Mouse (Mus musculus) CH12.LX (cell line): ENCODE results near the gene Rpl24. TPM values are rescaled to one million over a fixed set of nuclear protein-coding genes. Genes with fewer than 3 reads are reported as not detected.

ENCODE experiments used
- DNase-seq: peaks from one replicate; pipeline ENCODE4 v3.0.0-alpha.2; 2013; ENCODE audit errors: extremely low read depth
- H3K27ac ChIP-seq: 2 replicates; pipeline ENCODE4 v1.5.1; 2012; ENCODE audit warnings: low read depth, mild to moderate bottlenecking, control low read depth, moderate library complexity; ENCODE audit not compliant: insufficient read depth
- H3K27me3 ChIP-seq: replicated peaks from 2 replicates; pipeline ENCODE3; 2012; ENCODE audit warnings: inconsistent platforms
- H3K36me3 ChIP-seq, 2 experiments: replicated peaks in 1 of 2; 2 replicates each; pipeline versions ENCODE3 to v1.6.1; 2012; ENCODE audit warnings: inconsistent platforms in 1 of 2, low read length in 1 of 2, mild to moderate bottlenecking in 1 of 2, mixed read lengths in 1 of 2, moderate library complexity in 1 of 2; ENCODE audit not compliant: control insufficient read depth in 1 of 2, insufficient read depth in 1 of 2
- H3K4me1 ChIP-seq, 2 experiments: 2 replicates each; pipeline ENCODE4 v1.6.1; 2012; ENCODE audit warnings: inconsistent platforms in 1 of 2, moderate library complexity in 1 of 2; ENCODE audit not compliant: insufficient read depth in 2 of 2, control insufficient read depth in 1 of 2
- H3K4me2 ChIP-seq: 2 replicates; pipeline ENCODE4 v1.6.1; 2012; ENCODE audit warnings: low read depth, mild to moderate bottlenecking, control low read depth; ENCODE audit not compliant: poor library complexity, insufficient read depth, severe bottlenecking
- H3K4me3 ChIP-seq, 3 experiments: fragments of 150-350 bp in 1 of 3; sonication (generic) in 1 of 3; replicated peaks in 1 of 3; 2 replicates each; pipeline versions ENCODE3 to v1.5.1; 2011 to 2012; ENCODE audit warnings: low read depth in 2 of 3, low read length in 2 of 3, mild to moderate bottlenecking in 2 of 3, moderate library complexity in 2 of 3, control low read depth in 1 of 3, improper control_type of control experiment in 1 of 3, inconsistent platforms in 1 of 3, mixed read lengths in 1 of 3; ENCODE audit not compliant: poor library complexity in 1 of 3
- H3K79me2 ChIP-seq: replicated peaks from 2 replicates; pipeline ENCODE4 v1.6.1; 2012; ENCODE audit warnings: mild to moderate bottlenecking, moderate library complexity; ENCODE audit not compliant: control insufficient read depth, poor library complexity, insufficient read depth, severe bottlenecking; ENCODE audit errors: extremely low read depth
- H3K9ac ChIP-seq: 2 replicates; pipeline ENCODE4 v1.6.1; 2012; ENCODE audit warnings: low read depth, mild to moderate bottlenecking, control low read depth, moderate library complexity; ENCODE audit not compliant: insufficient read depth
- H3K9me3 ChIP-seq: replicated peaks from 2 replicates; pipeline ENCODE3; 2012; ENCODE audit warnings: low read length, inconsistent platforms, mixed read lengths
- BHLHE40 ChIP-seq: IDR thresholded peaks from 2 replicates; pipeline ENCODE4 v1.6.1; 2011; ENCODE audit warnings: mild to moderate bottlenecking, low read depth, low read length, improper control_type of control experiment
- E2F4 ChIP-seq: IDR thresholded peaks from 2 replicates; pipeline ENCODE4 v1.6.1; 2011; ENCODE audit warnings: low read depth, low read length, improper control_type of control experiment; ENCODE audit not compliant: insufficient replicate concordance
- ELF1 ChIP-seq: IDR thresholded peaks from 2 replicates; pipeline ENCODE4 v1.6.1; 2014; ENCODE audit warnings: low read depth, mild to moderate bottlenecking, inconsistent platforms, low read length, improper control_type of control experiment
- GABPA ChIP-seq: IDR thresholded peaks from 2 replicates; pipeline ENCODE4 v1.6.1; 2012; ENCODE audit warnings: low read depth, low read length, improper control_type of control experiment, inconsistent platforms; ENCODE audit not compliant: insufficient replicate concordance
- HCFC1 ChIP-seq: IDR thresholded peaks from 2 replicates; pipeline ENCODE4 v1.6.1; 2012; ENCODE audit warnings: low read depth, mild to moderate bottlenecking, inconsistent platforms, low read length, improper control_type of control experiment
- IRF4 ChIP-seq: IDR thresholded peaks from 2 replicates; pipeline ENCODE4 v1.6.1; 2014; ENCODE audit warnings: low read depth, mild to moderate bottlenecking, inconsistent platforms, low read length, improper control_type of control experiment
- JUN ChIP-seq: IDR thresholded peaks from 2 replicates; pipeline ENCODE4 v1.6.1; 2011; ENCODE audit warnings: low read depth, mild to moderate bottlenecking, low read length, improper control_type of control experiment, moderate library complexity; ENCODE audit not compliant: insufficient read depth
- JUND ChIP-seq: conservative IDR thresholded peaks from 2 replicates; pipeline ENCODE4 v1.6.1; 2011; ENCODE audit warnings: low read depth, low read length, improper control_type of control experiment
- KAT2A ChIP-seq: IDR thresholded peaks from 2 replicates; pipeline ENCODE4 v1.6.1; 2012; ENCODE audit warnings: low read length, improper control_type of control experiment, inconsistent platforms; ENCODE audit not compliant: insufficient replicate concordance
- MAFK ChIP-seq: IDR thresholded peaks from 2 replicates; pipeline ENCODE4 v1.6.1; 2011; ENCODE audit warnings: low read length, improper control_type of control experiment; ENCODE audit not compliant: insufficient replicate concordance
- MAX ChIP-seq: IDR thresholded peaks from 2 replicates; pipeline ENCODE4 v1.6.1; 2011; ENCODE audit warnings: low read length, improper control_type of control experiment
- MAZ ChIP-seq: IDR thresholded peaks from 2 replicates; pipeline ENCODE4 v1.6.1; 2012; ENCODE audit warnings: low read depth, mild to moderate bottlenecking, inconsistent platforms, low read length, improper control_type of control experiment, moderate library complexity
- MEF2A ChIP-seq: IDR thresholded peaks from 2 replicates; pipeline ENCODE4 v1.6.1; 2014; ENCODE audit warnings: low read depth, mild to moderate bottlenecking, inconsistent platforms, low read length, improper control_type of control experiment, borderline replicate concordance
- NRF1 ChIP-seq: IDR thresholded peaks from 2 replicates; pipeline ENCODE4 v1.6.1; 2014; ENCODE audit warnings: low read depth, mild to moderate bottlenecking, inconsistent platforms, low read length, improper control_type of control experiment, moderate library complexity
- POLR2A ChIP-seq: IDR thresholded peaks from 2 replicates; pipeline ENCODE4 v1.6.1; 2011; ENCODE audit warnings: low read depth, mild to moderate bottlenecking, improper control_type of control experiment, low read length
- POLR2AphosphoS2 ChIP-seq: IDR thresholded peaks from 2 replicates; pipeline ENCODE4 v1.6.1; 2011; ENCODE audit warnings: low read depth, low read length, improper control_type of control experiment
- SIN3A ChIP-seq: IDR thresholded peaks from 2 replicates; pipeline ENCODE4 v1.6.1; 2012; ENCODE audit warnings: low read length, improper control_type of control experiment, inconsistent platforms
- SMC3 ChIP-seq: IDR thresholded peaks from 2 replicates; pipeline ENCODE4 v1.6.1; 2011; ENCODE audit warnings: low read depth, low read length, improper control_type of control experiment
- TBP ChIP-seq: conservative IDR thresholded peaks from 2 replicates; pipeline ENCODE4 v1.6.1; 2011; ENCODE audit warnings: low read depth, low read length, improper control_type of control experiment
- TCF12 ChIP-seq: IDR thresholded peaks from 2 replicates; pipeline ENCODE4 v1.6.1; 2014; ENCODE audit warnings: low read depth, mild to moderate bottlenecking, inconsistent platforms, low read length, improper control_type of control experiment
- UBTF ChIP-seq: IDR thresholded peaks from 2 replicates; pipeline ENCODE4 v1.6.1; 2012; ENCODE audit warnings: low read depth, mild to moderate bottlenecking, inconsistent platforms, low read length, improper control_type of control experiment, moderate library complexity
- USF2 ChIP-seq: conservative IDR thresholded peaks from 2 replicates; pipeline ENCODE4 v1.6.1; 2011; ENCODE audit warnings: low read depth, low read length, improper control_type of control experiment
- ZKSCAN1 ChIP-seq: IDR thresholded peaks from 2 replicates; pipeline ENCODE4 v1.6.1; 2012; ENCODE audit warnings: low read depth, inconsistent platforms, low read length, improper control_type of control experiment, borderline replicate concordance
- ZMIZ1 ChIP-seq: IDR thresholded peaks from 2 replicates; pipeline ENCODE4 v1.6.1; 2012; ENCODE audit warnings: low read depth, mild to moderate bottlenecking, inconsistent platforms, low read length, improper control_type of control experiment
- dilution Hi-C: fragments of 300-500 bp; cut with MboI; formaldehyde crosslinking; loops from 2 replicates; pipeline ENCODE4 v1.14.3; 2020; ENCODE audit warnings: low sequenced_read_pairs; ENCODE audit not compliant: extremely low pct_unique_long_range_greater_than_20kb, extremely low pct_ligation_motif_present
- in situ Hi-C: fragments of 300-500 bp; cut with MboI; formaldehyde crosslinking; loops from 3 replicates; pipeline ENCODE4 v1.14.3; 2019; ENCODE audit warnings: low sequenced_read_pairs, low pct_ligation_motif_present, low pct_unique_long_range_greater_than_20kb, mixed read lengths
- polyA plus RNA-seq: library from polyadenylated mRNA; unstranded; fragments of >175 nt; gene quantifications from 2 replicates; pipeline ENCODE4 v1.2.1, GENCODE M21; 2012; ENCODE audit warnings: low read depth; ENCODE audit not compliant: insufficient read length
- total RNA-seq, 2 experiments: library from RNA; depleted of rRNA; stranded (reverse); fragments of 300-350 nt in 1 of 2; fragments of >200 nt in 1 of 2; gene quantifications; 2 replicates each; pipeline ENCODE4 v1.2.3; 2012 to 2014

The Rpl24 gene
- total and polyA plus RNA-seq, 3 experiments: 96.4 to 2,739 (median 2,337) TPM

- DNase-seq: no peak
- Histone ChIP-seq H3K4me3 (no peak overlapping the region), H3K27me3 (no peaks in the 10 kb centered on the region), H3K36me3 (no peaks in the 10 kb centered on the region), H3K4me2 (peak overlapping the region; percentile 58; the same call in 1 of the 2 replicates), H3K79me2 (no peaks in the 10 kb centered on the region), H3K9ac (no peak overlapping the region; the same call in 1 of the 2 replicates), H3K27ac (no peak overlapping the region), H3K9me3 (peaks cover 4% of the 10 kb centered on the region), H3K4me1 (peaks cover 5 to 17% of the 10 kb centered on the region in 2 experiments)
- dilution Hi-C loops: no loop called here
- TF ChIP-seq POLR2AphosphoS2: no peak
- no peak for TF ChIP-seq ELF1
- no peak for TF ChIP-seq TCF12
- TF ChIP-seq IRF4: no peak
- TF ChIP-seq MEF2A: no peak
- TF ChIP-seq SIN3A: no peak
- no peak for TF ChIP-seq TBP
- no peak for TF ChIP-seq MAFK
- no peak for TF ChIP-seq JUN
- TF ChIP-seq NRF1: no peak
- no peak for TF ChIP-seq KAT2A
- TF ChIP-seq UBTF: no peak
- in situ Hi-C loops: no loop called here
Observed at GRCm38 (mm10) chr16:55951679-55952327, 14.3 kb upstream of the Rpl24 start.

GRCm38 (mm10) chr16:55952771-55953170 is 13.3 kb upstream of the Rpl24 start:
- peaks cover 4% of the 10 kb centered on the region for H3K9me3 ChIP-seq
- no peaks in the 10 kb centered on the region for H3K36me3 ChIP-seq
- no peak overlapping the region for H3K4me2 ChIP-seq
- TF ChIP-seq GABPA: no peak
- TF ChIP-seq HCFC1: no peak
- TF ChIP-seq JUN: no peak
- no peak for TF ChIP-seq ZMIZ1
- no peak for TF ChIP-seq MAZ
- TF ChIP-seq MAX: no peak
- no peak for TF ChIP-seq SMC3
- no peak for TF ChIP-seq USF2
- TF ChIP-seq E2F4: no peak
- TF ChIP-seq SIN3A: no peak
- no peak for TF ChIP-seq ZKSCAN1
- TF ChIP-seq POLR2A: no peak
- no peak for TF ChIP-seq JUND
- no peak for TF ChIP-seq BHLHE40
- in situ Hi-C loops: no loop called here
- DNase-seq: no peak
- dilution Hi-C loops: no loop called here
- no peaks in the 10 kb centered on the region for H3K27me3 ChIP-seq
- no peak overlapping the region for H3K4me3 ChIP-seq
- H3K4me1 ChIP-seq: peaks cover 5 to 17% of the 10 kb centered on the region in 2 experiments
- no peak overlapping the region for H3K27ac ChIP-seq
- H3K9ac ChIP-seq: no peak overlapping the region
- no peaks in the 10 kb centered on the region for H3K79me2 ChIP-seq
